Mouse (Mus musculus): ENCODE results near the gene Celsr1. TPM values are rescaled to one million over a fixed set of nuclear protein-coding genes. Genes with fewer than 3 reads are reported as not detected.

Gene Celsr1
- polyA plus RNA-seq (2014; fragmentation: Nextera tagmentation; extraction: Ambion mirVana), result 2.9 and 3.5 TPM in 2 replicates

DNA sequence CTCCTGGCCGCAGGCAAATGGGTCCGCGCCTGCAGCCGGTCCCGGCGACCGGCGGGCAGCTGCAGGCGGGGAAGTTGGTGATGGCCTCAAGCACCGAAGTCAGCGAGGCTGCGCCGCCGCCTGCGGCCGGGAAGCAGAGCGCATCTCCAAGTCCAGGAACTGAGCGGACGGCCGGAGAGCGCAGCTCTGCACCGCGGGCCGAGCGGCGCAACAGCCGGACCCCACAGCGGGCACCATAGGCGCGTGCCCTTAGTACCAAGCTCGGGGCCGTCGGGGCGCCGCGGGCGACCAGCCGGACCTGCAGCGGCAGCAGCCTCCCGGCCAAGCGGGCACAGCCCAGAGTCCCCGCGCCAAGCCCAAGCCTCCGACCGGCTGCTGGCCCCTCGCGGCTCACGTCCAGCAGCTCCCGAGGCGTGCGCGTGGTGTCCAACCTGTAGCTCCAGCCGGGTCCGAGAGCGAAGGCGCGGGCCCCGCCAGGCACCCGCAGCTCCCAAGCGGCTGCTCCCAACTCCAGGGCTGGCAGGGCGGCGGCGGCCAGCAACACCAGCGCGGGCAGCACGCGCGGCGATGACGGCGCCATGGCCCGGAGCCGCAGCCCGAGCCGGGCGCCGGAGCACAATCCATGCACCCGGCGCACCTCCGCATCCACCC lies at the start of gene Celsr1:
Gene Celsr1, minus strand, starts transcription at position 587 of the 651 bp plus-strand sequence.
- DNase-seq (peak; percentile 59), ATAC-seq (ENCODE audit: low FRiP score, low TSS enrichment) (peak; percentile 22)
- peaks cover 26% of the 10 kb centered on the region for H3K27me3 ChIP-seq (ENCODE audit: control insufficient read depth, insufficient read depth, low read length)
- H3K4me3 ChIP-seq (replicated peaks; ENCODE audit: low read depth, low read length), result peak within 1 kb of the TSS; percentile 44
- peak within 1 kb of the TSS; percentile 55 for H3K27ac ChIP-seq (replicated peaks; ENCODE audit: low read depth, low read length)
- WGBS, result under 1% methylated on average over 80 of the region's 80 CpGs
- no peaks in the 10 kb centered on the region for H3K36me3 ChIP-seq (ENCODE audit: control insufficient read depth, insufficient read depth, low read length)
- peaks cover 4% of the 10 kb centered on the region; the same call in 1 of the 2 replicates for H3K9me3 ChIP-seq (ENCODE audit: control insufficient read depth, low read length)
- peaks cover 14% of the 10 kb centered on the region; the same call in 1 of the 2 replicates for H3K4me1 ChIP-seq (ENCODE audit: control insufficient read depth, insufficient read depth, low read length)
- H3K9ac ChIP-seq (replicated peaks; ENCODE audit: low read length), result peak within 1 kb of the TSS; percentile 37
- peak within 1 kb of the TSS; percentile 71 for H3K4me2 ChIP-seq (ENCODE audit: low read length)

DNA sequence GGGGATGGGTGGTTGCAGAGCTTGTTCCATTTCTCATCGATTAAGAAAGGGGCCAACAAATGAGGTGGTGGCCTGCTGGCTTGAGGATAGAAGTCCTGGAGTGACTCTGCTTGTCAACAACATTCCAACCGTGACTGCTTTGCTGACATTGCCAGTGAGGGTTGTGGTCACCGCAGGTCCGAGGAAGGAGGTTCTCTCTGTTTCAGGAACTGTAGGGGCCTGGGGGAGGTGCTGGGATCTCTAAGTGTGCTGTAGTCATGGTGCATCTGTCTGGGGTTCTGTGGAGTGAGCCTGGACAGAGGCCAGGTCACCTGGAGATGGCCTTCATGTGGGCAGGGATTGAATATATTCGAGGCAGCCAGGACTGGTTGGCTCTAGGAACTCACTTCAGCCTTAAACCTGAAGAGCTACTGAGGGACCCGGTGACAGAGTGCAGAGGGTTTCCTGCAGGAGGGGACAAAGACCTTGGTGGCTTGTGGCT lies 49.7 kb upstream of the Celsr1 start:
- H3K4me1 ChIP-seq (ENCODE audit: control insufficient read depth, insufficient read depth, low read length), result peaks cover 72% of the 10 kb centered on the region
- no peaks in the 10 kb centered on the region for H3K27me3 ChIP-seq (ENCODE audit: control insufficient read depth, insufficient read depth, low read length)
- no peaks in the 10 kb centered on the region for H3K9me3 ChIP-seq (ENCODE audit: control insufficient read depth, low read length)
- 32% methylated on average over 6 of the region's 6 CpGs for WGBS
- no peaks in the 10 kb centered on the region for H3K36me3 ChIP-seq (ENCODE audit: control insufficient read depth, insufficient read depth, low read length)
- no peak overlapping the region for H3K9ac ChIP-seq (replicated peaks; ENCODE audit: low read length)
- no peak for ATAC-seq (ENCODE audit: low FRiP score, low TSS enrichment)
- no peak for DNase-seq
- H3K4me2 ChIP-seq (ENCODE audit: low read length), result no peak overlapping the region
- 0 out of 2 replicates have a peak overlapping the region, but pooled peaks have one; percentile 45 for H3K27ac ChIP-seq (replicated peaks; ENCODE audit: low read depth, low read length)
- H3K4me3 ChIP-seq (replicated peaks; ENCODE audit: low read depth, low read length), result no peak overlapping the region

DNA sequence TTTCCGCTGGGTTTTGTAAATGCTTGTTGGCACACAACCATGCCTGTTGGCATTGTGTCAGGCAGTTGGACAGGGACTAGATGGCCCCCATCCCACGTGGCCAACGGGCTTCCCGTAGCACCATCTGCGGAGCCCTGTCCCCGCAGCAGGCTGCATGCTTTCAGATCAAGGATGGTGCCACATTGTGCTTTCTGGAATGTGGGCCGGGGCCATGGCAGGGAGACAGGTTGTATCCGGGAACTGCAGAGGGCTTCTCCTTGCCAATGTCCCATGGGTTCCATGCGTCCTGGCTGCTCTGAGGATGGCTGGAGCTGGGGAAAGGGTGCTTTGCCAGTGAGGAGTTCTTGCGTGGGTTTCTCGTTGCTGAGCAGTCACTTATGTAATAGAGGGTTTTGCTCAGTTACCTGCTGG lies 49.0 kb upstream of the Celsr1 start:
- Histone ChIP-seq H3K9me3 (ENCODE audit: control insufficient read depth, low read length) (no peaks in the 10 kb centered on the region), H3K27ac (replicated peaks; ENCODE audit: low read depth, low read length) (0 out of 2 replicates have a peak overlapping the region, but pooled peaks have one; percentile 5), H3K4me3 (replicated peaks; ENCODE audit: low read depth, low read length) (no peak overlapping the region), H3K4me1 (ENCODE audit: control insufficient read depth, insufficient read depth, low read length) (peaks cover 65% of the 10 kb centered on the region), H3K27me3 (ENCODE audit: control insufficient read depth, insufficient read depth, low read length) (no peaks in the 10 kb centered on the region), H3K4me2 (ENCODE audit: low read length) (no peak overlapping the region), H3K9ac (replicated peaks; ENCODE audit: low read length) (no peak overlapping the region), H3K36me3 (ENCODE audit: control insufficient read depth, insufficient read depth, low read length) (no peaks in the 10 kb centered on the region)
- ATAC-seq (ENCODE audit: low FRiP score, low TSS enrichment) (no peak), DNase-seq (no peak)
- WGBS, result 84% methylated on average over 11 of the region's 11 CpGs

DNA sequence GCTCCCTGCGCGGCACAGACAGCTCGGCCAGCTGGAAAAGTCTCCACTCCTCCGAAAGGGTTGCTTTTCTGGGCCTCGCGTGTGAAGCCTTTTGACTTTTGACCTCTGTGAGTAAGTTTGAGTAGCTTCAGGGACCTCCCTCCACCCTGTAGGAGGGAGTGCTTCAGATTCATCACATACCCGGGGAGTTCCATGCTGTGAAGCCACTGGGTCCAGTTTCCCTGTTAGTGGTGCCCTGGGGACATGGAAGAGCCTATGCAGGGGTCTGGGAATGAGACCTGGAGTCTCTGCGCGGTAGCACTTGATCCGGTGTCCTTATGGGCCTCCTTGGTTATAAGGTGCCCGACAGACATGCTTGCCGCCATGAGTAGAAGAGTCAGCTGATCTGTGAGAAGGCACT lies 48.1 kb upstream of the Celsr1 start:
- Histone ChIP-seq H3K4me2 (ENCODE audit: low read length) (no peak overlapping the region), H3K9ac (replicated peaks; ENCODE audit: low read length) (no peak overlapping the region), H3K9me3 (ENCODE audit: control insufficient read depth, low read length) (no peaks in the 10 kb centered on the region), H3K4me3 (replicated peaks; ENCODE audit: low read depth, low read length) (no peak overlapping the region), H3K27ac (replicated peaks; ENCODE audit: low read depth, low read length) (no peak overlapping the region), H3K27me3 (ENCODE audit: control insufficient read depth, insufficient read depth, low read length) (no peaks in the 10 kb centered on the region), H3K4me1 (ENCODE audit: control insufficient read depth, insufficient read depth, low read length) (peaks cover 56% of the 10 kb centered on the region), H3K36me3 (ENCODE audit: control insufficient read depth, insufficient read depth, low read length) (no peaks in the 10 kb centered on the region)
- ATAC-seq (ENCODE audit: low FRiP score, low TSS enrichment), result no peak
- DNase-seq, result no peak
- whole genome bisulfite sequencing, result 42% methylated on average over 12 of the region's 12 CpGs

DNA sequence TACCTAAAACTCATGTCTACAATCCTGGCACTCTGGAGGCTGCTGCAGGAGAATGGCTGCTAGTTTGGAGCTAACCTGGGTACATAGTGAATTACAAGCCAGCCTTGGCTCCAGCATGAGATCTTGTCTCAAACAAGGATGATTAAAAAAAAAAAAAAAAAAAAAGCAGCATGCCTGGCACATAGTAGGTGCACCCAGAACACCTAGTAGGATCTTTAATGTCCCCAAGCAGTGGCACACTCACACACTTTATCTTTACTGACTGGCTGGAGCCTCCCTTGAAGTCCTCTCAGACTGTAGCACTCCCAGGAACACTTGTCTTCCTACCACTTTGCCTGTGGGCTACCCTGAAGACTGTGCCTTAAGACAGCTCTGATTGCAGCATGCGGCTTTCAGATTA lies 46.8 kb upstream of the Celsr1 start:
- Histone ChIP-seq H3K4me3 (replicated peaks; ENCODE audit: low read depth, low read length) (no peak overlapping the region), H3K9ac (replicated peaks; ENCODE audit: low read length) (no peak overlapping the region), H3K4me2 (ENCODE audit: low read length) (no peak overlapping the region), H3K9me3 (ENCODE audit: control insufficient read depth, low read length) (no peaks in the 10 kb centered on the region), H3K27ac (replicated peaks; ENCODE audit: low read depth, low read length) (no peak overlapping the region), H3K4me1 (ENCODE audit: control insufficient read depth, insufficient read depth, low read length) (peaks cover 43% of the 10 kb centered on the region), H3K36me3 (ENCODE audit: control insufficient read depth, insufficient read depth, low read length) (no peaks in the 10 kb centered on the region), H3K27me3 (ENCODE audit: control insufficient read depth, insufficient read depth, low read length) (no peaks in the 10 kb centered on the region)
- no peak for ATAC-seq (ENCODE audit: low FRiP score, low TSS enrichment)
- WGBS, result 89% methylated on average over 1 of the region's 1 CpGs
- DNase-seq, result no peak

DNA sequence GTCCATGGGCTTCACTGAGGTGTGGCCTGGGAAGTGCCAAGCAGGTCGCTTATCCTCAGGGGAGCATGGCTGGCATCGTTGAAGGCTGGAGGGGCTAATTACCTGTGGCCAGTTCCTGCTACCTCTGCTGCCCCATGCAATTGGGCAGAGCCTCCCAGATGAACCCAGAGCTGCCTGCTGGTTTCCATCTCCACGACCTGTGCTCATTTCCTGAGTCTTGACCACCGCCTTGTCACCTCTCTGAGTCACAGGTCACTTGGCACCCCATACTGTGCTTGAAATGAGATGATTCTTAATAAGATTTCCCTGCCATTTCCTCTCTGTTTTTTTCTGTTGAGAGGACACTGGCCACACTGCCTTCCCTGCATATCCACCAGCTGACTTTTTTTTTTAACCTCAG lies 46.3 kb upstream of the Celsr1 start:
- Histone ChIP-seq H3K27ac (replicated peaks; ENCODE audit: low read depth, low read length) (no peak overlapping the region), H3K36me3 (ENCODE audit: control insufficient read depth, insufficient read depth, low read length) (no peaks in the 10 kb centered on the region), H3K9me3 (ENCODE audit: control insufficient read depth, low read length) (no peaks in the 10 kb centered on the region), H3K27me3 (ENCODE audit: control insufficient read depth, insufficient read depth, low read length) (no peaks in the 10 kb centered on the region), H3K9ac (replicated peaks; ENCODE audit: low read length) (no peak overlapping the region), H3K4me1 (ENCODE audit: control insufficient read depth, insufficient read depth, low read length) (peaks cover 38% of the 10 kb centered on the region), H3K4me2 (ENCODE audit: low read length) (no peak overlapping the region), H3K4me3 (replicated peaks; ENCODE audit: low read depth, low read length) (no peak overlapping the region)
- DNase-seq (no peak), ATAC-seq (ENCODE audit: low FRiP score, low TSS enrichment) (no peak)
- 70% methylated on average over 4 of the region's 4 CpGs for WGBS

DNA sequence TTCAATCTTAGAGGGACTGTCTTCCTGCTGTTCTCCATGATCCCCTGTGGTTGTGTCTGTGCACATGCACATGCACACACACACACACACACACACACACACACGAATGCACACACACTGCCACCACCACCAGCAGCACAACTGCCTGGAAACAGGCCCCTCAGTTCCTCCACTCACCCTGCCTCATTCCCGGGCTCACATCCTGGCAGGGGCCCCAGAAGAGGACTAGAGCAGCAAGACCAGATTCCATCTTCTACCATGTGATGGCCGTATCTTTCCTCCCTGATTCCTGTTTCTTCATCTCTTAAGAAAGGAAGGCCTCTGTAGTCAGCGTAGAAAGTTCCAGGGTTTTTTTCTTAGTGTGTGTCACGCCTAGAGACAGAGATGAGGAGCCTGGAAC lies 45.9 kb upstream of the Celsr1 start:
- ATAC-seq (ENCODE audit: low FRiP score, low TSS enrichment) (no peak), DNase-seq (no peak)
- Histone ChIP-seq H3K36me3 (ENCODE audit: control insufficient read depth, insufficient read depth, low read length) (no peaks in the 10 kb centered on the region), H3K4me1 (ENCODE audit: control insufficient read depth, insufficient read depth, low read length) (peaks cover 34% of the 10 kb centered on the region), H3K27ac (replicated peaks; ENCODE audit: low read depth, low read length) (no peak overlapping the region), H3K4me3 (replicated peaks; ENCODE audit: low read depth, low read length) (no peak overlapping the region), H3K4me2 (ENCODE audit: low read length) (no peak overlapping the region), H3K27me3 (ENCODE audit: control insufficient read depth, insufficient read depth, low read length) (no peaks in the 10 kb centered on the region), H3K9me3 (ENCODE audit: control insufficient read depth, low read length) (no peaks in the 10 kb centered on the region), H3K9ac (replicated peaks; ENCODE audit: low read length) (no peak overlapping the region)
- WGBS, result 67% methylated on average over 5 of the region's 5 CpGs

DNA sequence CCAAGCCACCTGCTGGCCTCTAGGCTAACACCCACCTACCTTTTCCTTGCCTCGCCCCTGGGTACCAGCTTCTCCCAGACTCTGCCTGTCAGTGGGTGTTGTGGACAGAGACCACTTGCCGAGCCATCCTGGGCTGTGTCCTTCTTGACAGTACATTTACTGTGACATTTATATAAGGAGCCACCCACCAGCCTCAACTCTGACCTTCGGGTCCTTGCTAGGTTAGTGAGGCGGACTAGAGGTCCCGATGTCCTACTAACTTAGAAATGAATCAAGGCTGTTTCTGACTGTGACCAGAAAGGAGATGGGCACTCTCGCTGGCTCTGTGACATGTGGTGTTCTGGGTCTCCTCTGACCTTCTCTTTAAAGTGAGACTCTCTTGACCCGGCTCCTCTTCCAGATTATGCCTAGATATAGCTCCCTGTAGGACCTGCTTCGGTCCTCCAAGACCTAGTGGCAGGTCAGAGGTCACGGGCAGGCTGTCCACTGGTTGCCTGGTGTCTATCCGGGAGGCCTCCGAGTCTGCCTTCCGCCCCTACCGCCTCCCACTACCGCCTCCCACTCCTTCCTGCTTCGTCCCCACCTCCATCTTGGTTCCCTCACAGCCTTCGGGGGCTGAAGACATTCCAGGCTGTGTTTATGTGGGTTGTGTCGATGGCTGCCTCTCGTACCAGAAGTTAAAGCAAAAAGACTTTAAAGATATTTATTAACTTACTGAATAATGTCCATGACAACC lies 45.1 kb upstream of the Celsr1 start:
- H3K4me2 ChIP-seq (ENCODE audit: low read length), result no peak overlapping the region
- H3K27me3 ChIP-seq (ENCODE audit: control insufficient read depth, insufficient read depth, low read length), result no peaks in the 10 kb centered on the region
- no peak overlapping the region for H3K4me3 ChIP-seq (replicated peaks; ENCODE audit: low read depth, low read length)
- no peaks in the 10 kb centered on the region for H3K36me3 ChIP-seq (ENCODE audit: control insufficient read depth, insufficient read depth, low read length)
- no peak for ATAC-seq (ENCODE audit: low FRiP score, low TSS enrichment)
- peaks cover 26% of the 10 kb centered on the region for H3K4me1 ChIP-seq (ENCODE audit: control insufficient read depth, insufficient read depth, low read length)
- DNase-seq, result no peak
- WGBS, result 74% methylated on average over 18 of the region's 18 CpGs
- H3K27ac ChIP-seq (replicated peaks; ENCODE audit: low read depth, low read length), result no peak overlapping the region
- no peak overlapping the region for H3K9ac ChIP-seq (replicated peaks; ENCODE audit: low read length)
- no peaks in the 10 kb centered on the region for H3K9me3 ChIP-seq (ENCODE audit: control insufficient read depth, low read length)

Measured in midbrain, embryonic 14.5 days (tissue).